Mouse (Mus musculus) urinary bladder, postnatal 4 days (tissue): ENCODE results near the gene Sfxn5.

Experiments
- DNase-seq, 2 experiments: peaks; one replicate each; pipeline ENCODE4 v3.0.0; 2021 to 2022; ENCODE audit warnings: low spot score in 2 of 2

Gene Sfxn5

GRCm38 (mm10) chr6:85288193-85288857 is 44.9 kb downstream of the Sfxn5 start:
- no peak for DNase-seq

DNA sequence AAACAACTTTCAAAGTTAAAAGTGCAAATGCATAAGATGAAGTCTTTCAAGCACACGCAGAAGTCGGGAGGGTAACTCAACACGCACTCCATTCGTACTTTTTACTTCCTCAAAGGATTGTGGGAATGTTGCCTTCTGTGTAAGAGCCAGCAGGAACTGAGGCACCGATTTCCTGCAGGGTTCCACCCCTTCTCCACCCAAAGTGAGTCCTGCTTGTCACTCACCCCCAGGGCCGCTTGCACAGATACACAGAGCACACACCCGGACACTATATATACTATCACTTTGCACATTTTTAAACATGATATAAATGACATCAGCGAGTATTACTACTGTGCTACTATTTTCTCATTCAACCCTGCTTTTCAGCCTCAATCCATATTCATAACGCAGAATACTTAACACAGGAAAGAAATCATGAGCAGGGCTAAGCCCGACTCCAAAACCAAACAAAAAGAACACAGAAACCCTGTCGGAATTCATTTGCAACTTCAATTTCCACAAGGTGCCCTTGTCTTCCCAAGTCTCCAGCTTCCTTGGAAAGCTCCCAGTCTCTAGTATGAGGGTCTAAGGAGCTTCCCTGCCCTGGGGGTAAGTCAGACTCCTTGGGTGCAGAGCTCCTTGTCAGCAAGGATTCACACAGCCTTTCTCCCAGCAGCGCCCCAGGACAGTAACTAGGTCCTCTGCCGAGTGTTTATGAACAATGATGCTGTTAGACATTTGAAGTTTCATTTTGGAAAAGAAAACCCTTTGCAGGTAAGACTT is 46.8 kb downstream of the Sfxn5 start:
- no peak for DNase-seq

DNA sequence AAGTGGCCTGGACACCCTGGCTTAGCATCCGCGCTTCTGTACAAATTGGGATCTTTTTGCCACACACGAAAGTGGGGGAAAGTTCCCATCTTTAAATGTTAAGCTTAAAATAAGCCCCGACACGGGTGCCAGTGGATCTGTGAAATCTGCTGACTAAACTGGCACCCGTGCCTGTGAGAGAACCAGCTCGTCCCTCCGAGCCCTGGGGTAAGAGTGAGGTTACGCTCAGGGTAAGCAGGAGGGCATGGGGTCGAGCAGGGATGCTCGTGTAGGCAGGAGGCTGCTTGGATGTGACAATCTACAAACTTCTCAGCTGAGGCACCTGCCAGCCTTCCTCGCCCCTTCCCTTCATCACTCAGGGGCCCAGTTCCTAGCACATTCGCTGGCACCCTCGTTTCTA is 52.4 kb downstream of the Sfxn5 start:
- DNase-seq, result no peak

GRCm38 (mm10) chr6:85276571-85276970 is 56.7 kb downstream of the Sfxn5 start:
- DNase-seq, result no peak

- DNase-seq, result no peak
Measured at GRCm38 (mm10) chr6:85272436-85272835, 60.8 kb downstream of the Sfxn5 start.

GRCm38 (mm10) chr6:85266060-85266459 is 67.2 kb downstream of the Sfxn5 start:
- no peak for DNase-seq

DNA sequence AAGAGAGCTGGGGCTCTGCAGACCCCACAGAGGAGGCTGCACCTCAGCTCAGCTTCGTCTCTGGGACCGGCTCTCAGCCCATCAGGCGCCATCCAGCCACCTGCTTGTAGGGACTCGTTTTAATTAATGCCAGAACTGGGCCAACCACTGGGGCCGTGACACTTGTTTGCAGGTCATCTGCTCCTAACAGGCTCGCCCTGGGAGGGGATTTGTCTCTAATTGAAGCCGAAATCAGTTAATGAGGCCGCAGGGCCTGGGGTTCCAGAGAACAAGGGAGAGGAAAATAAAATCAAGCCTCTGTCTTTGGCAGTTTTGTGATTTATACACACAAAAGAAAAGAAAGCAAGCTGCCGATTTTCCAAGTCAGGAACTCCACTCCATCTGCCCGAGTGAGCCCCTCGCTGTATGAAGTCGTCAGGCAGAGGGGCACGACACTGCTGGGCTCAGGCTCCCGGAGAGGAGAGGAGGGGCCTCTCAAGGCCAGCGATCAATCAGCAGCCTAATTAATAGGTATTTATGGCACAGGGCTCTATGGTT is 68.2 kb downstream of the Sfxn5 start:
- DNase-seq, result no peak

DNA sequence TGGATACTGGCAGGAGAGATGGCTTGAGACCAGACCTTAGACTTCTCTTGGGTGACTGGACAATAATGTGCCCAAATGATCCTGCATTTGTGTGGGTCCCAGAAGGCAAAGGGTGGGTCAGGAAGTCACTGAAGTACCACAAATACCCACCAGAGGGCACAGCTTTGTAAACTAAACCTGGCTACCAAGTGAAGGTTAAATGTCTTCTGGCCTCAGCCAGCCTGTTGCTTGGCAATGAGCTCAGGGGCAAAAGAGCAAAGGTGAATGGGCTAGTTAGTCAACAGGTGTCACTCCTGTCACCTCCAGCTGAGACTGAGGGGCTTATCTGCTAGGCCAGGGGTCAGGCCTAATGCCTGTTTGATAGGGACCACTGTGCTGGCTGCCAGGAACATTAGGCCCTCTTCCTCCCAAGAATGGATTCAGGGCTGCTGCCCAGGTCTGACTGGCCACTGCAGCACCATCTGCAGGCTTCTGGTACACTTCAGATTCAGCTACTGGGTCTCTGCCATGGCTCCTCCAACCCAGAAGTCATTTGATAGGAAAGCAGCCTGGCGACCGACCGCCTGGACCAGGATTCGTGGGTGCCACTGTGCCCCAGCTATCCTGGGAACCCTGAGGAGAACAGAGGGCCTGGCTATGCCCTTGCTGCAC is 70.2 kb downstream of the Sfxn5 start:
- DNase-seq, result no peak

DNA sequence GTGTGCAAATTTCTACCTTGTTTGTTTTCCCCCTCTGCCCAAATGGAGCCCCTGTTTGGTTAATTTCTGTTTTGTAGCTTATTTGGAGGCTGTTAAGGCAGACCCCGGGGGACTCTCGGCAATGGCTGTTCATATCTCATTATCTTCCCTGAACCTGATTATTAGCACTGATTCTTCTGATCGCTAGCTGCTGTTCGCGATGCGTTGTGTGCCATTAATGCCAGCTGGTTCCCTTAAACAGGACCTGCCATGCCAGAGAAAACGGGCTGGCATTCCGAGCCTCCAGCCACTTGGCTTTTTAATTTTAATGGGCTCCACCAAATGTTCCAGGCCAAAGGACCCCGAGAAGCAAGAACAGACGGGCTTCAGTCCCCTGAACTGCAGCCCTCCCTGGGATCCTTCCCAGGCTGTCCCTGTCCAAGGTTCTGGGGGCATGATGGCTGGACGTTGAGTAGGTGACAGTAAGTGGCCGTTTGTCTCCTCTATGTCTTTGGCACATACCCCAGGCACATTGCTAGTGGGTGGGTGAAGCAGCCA is 74.1 kb downstream of the Sfxn5 start:
- DNase-seq, result no peak

- DNase-seq, result no peak
Measured at GRCm38 (mm10) chr6:85255578-85255977, 77.6 kb downstream of the Sfxn5 start.

DNA sequence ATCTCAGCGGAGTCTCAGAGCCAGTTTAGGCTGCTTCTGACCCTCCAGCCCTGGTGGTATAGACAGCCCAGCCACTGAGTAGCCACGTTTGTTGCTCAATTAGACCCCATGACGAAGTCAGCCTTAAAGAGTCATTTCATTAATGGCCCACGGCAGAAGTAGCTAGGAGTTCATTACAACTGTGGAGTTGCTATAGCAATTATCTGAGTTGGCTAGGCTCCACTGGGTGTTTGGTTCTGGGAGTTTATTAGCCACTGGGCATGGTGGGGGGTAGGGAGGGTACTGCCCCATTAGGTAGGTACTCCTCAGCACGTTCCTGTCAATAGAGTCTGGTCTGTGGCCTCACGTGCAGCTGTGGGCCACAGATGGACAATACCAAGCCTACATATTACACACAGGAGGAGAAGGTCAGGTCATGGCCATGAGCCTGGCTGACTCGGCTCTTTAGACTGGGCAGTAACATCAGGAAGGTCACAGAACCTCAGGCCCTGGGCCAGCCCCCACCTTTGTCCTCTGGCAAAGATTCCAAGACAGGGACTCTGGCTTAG is 79.2 kb downstream of the Sfxn5 start:
- no peak for DNase-seq

- no peak for DNase-seq
Measured at GRCm38 (mm10) chr6:85253275-85253674, 79.9 kb downstream of the Sfxn5 start.

DNA sequence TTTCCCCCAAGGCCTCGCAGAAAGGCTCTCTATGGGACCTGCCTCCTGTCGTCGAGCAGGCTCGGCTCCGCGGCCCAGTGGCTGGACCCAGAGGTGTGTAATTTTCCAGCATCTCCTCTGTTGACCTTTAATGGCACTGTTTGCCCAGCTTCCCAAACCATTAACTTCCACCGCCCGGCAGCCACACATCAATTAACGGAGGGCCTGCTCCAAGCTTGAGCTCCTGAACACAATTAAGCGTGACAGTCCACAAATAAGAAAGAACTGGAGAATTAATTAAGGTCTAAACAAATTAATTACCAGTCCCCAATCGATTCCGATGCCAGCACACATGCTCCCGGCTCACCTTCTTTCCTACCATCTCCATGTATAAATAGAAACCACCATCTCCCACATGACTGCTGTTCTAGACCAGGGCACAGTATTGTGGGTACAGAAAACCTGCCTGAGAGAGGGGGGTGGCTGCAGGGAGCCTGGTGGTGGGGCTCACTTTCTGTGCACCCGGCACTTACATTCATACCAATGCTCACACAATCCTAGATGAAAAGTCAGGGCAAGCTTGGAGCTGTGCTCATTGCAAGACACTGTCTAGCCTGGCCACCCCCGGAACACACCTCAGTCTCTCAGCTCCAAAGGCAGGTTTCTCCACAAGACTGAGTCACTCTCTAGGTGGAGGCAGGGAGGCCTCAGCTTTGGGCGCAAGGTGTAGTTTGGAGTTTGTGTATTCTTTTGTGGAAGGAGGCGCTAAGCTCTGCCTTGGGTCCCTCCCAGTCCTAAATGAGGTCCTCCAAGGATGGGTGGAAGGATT is 80.8 kb downstream of the Sfxn5 start:
- DNase-seq, result no peak

- no peak for DNase-seq
Measured at GRCm38 (mm10) chr6:85250811-85251241, 82.4 kb downstream of the Sfxn5 start.

GRCm38 (mm10) chr6:85249821-85250220 is 83.4 kb downstream of the Sfxn5 start:
- no peak for DNase-seq

- DNase-seq, result peak; percentile 45 to 79
Measured at GRCm38 (mm10) chr6:85239044-85239489, 94.2 kb downstream of the Sfxn5 start.

- no peak for DNase-seq
Measured at GRCm38 (mm10) chr6:85237595-85238337, 95.5 kb downstream of the Sfxn5 start.

DNA sequence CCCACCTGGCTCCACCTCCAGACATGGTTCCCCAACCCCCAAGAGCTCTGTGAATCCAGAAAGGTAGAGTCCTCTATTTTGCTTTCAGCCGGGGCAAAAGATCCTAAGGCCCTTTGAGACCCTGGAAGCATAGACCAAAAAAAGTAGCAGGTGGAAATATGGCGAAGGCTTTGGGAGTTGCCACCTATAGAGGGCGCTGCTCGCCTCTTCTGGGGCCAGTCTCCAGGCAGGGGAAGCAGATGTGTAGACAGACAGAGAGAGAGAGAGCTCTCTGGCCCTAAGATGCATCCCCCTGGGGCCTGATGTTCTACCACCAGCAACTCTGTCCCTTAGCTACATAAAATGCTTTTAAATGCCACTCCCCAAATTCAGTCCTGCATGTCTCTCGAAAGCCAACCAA is 96.2 kb downstream of the Sfxn5 start:
- no peak for DNase-seq

GRCm38 (mm10) chr6:85234796-85235195 is 98.4 kb downstream of the Sfxn5 start:
- no peak for DNase-seq
